Mouse (Mus musculus) embryonic facial prominence, embryonic 11.5 days (tissue): ENCODE data around the gene Msl3. TPM values are rescaled to one million over a fixed set of nuclear protein-coding genes. Genes with fewer than 3 reads are reported as not detected.
"Not testable (repeated sequence)": the region's sequence is repeated elsewhere in the genome, so short reads cannot be mapped to it uniquely, and the experiment has no call there.

Experiments
- ATAC-seq: fragments of 200-750 bp; cut with Nextera tagmentation; replicated peaks from 2 replicates; pipeline ENCODE4 v1.8.0; 2017; ENCODE audit warnings: low read depth; ENCODE audit not compliant: insufficient number of reproducible peaks, low FRiP score, low TSS enrichment
- DNase-seq: peaks from one replicate; pipeline ENCODE4 v3.0.0-alpha.2; 2015; ENCODE audit warnings: low spot score
- H3K27ac ChIP-seq: fragments of 300-500 bp; sonication (generic); replicated peaks from 2 replicates; pipeline ENCODE4 v1.5.1; 2014; ENCODE audit warnings: mild to moderate bottlenecking, low read depth, low read length, control low read depth
- H3K27me3 ChIP-seq: fragments of 300-500 bp; sonication (generic); 2 replicates; pipeline ENCODE4 v1.6.1; 2014; ENCODE audit warnings: mild to moderate bottlenecking, low read length, moderate library complexity, mixed read lengths; ENCODE audit not compliant: control insufficient read depth, insufficient read depth
- H3K36me3 ChIP-seq: fragments of 300-500 bp; sonication (generic); replicated peaks from 2 replicates; pipeline ENCODE4 v1.6.1; 2014; ENCODE audit warnings: low read depth, mild to moderate bottlenecking, low read length, moderate library complexity, mixed read lengths; ENCODE audit not compliant: control insufficient read depth, insufficient read depth
- H3K4me1 ChIP-seq: fragments of 300-500 bp; sonication (generic); 2 replicates; pipeline ENCODE4 v1.6.1; 2014; ENCODE audit warnings: low read length, mixed read lengths; ENCODE audit not compliant: control insufficient read depth, insufficient read depth
- H3K4me2 ChIP-seq: fragments of 300-500 bp; sonication (generic); 2 replicates; pipeline ENCODE4 v1.6.1; 2014; ENCODE audit warnings: low read depth, mild to moderate bottlenecking, control low read depth, low read length, moderate library complexity
- H3K4me3 ChIP-seq: fragments of 300-500 bp; sonication (generic); 2 replicates; pipeline ENCODE4 v1.5.1; 2014; ENCODE audit warnings: low read depth, low read length, control low read depth
- H3K9ac ChIP-seq: fragments of 300-500 bp; sonication (generic); replicated peaks from 2 replicates; pipeline ENCODE4 v1.6.1; 2014; ENCODE audit warnings: mild to moderate bottlenecking, control low read depth, low read length
- H3K9me3 ChIP-seq: fragments of 300-500 bp; sonication (generic); replicated peaks from 2 replicates; pipeline ENCODE4 v1.6.1; 2016; ENCODE audit warnings: mild to moderate bottlenecking, low read length, inconsistent platforms, mixed read lengths; ENCODE audit not compliant: control insufficient read depth
- WGBS: fragments of 180-500 bp; shearing (Covaris S2); extraction: QIAGEN DNeasy Blood & Tissue Kit; methylation state at CpG from one replicate; pipeline ENCODE4 v1.1.7; 2014; 5-methylcytosine and 5-hydroxymethylcytosine counted together
- polyA plus RNA-seq: library from polyadenylated mRNA; unstranded; fragments of >200 nt; fragmentation: Nextera tagmentation; extraction: Ambion mirVana; gene quantifications from 2 replicates; pipeline ENCODE4 v1.2.1, GENCODE M21; 2014

Gene Msl3
- polyA plus RNA-seq, 1 experiment from 2014 or later = 45.1 TPM

GRCm38 (mm10) chrX:168659803-168660202 lies 13.9 kb downstream of the Msl3 start:
- not testable (repeated sequence) for H3K9me3 ChIP-seq, H3K4me1 ChIP-seq, H3K9ac ChIP-seq, H3K27me3 ChIP-seq, H3K4me3 ChIP-seq, H3K36me3 ChIP-seq, H3K4me2 ChIP-seq, ATAC-seq, H3K27ac ChIP-seq
- 66% methylated on average over 4 of the region's 4 CpGs for WGBS
- DNase-seq = peak; percentile 69

GRCm38 (mm10) chrX:168659275-168659674 lies 14.4 kb downstream of the Msl3 start:
- Histone ChIP-seq H3K4me1 (no peaks in the 10 kb centered on the region), H3K9ac (no peak overlapping the region), H3K4me3 (no peak overlapping the region), H3K4me2 (no peak overlapping the region), H3K36me3 (no peaks in the 10 kb centered on the region), H3K27me3 (no peaks in the 10 kb centered on the region), H3K9me3 (no peaks in the 10 kb centered on the region), H3K27ac (no peak overlapping the region)
- WGBS = 88% methylated on average over 3 of the region's 3 CpGs
- no peak for ATAC-seq
- DNase-seq = no peak

GRCm38 (mm10) chrX:168657795-168658194 lies 15.9 kb downstream of the Msl3 start:
- H3K4me2 ChIP-seq = no peak overlapping the region
- H3K4me1 ChIP-seq = no peaks in the 10 kb centered on the region
- ATAC-seq (no peak), DNase-seq (no peak)
- H3K9ac ChIP-seq = no peak overlapping the region
- H3K27me3 ChIP-seq = no peaks in the 10 kb centered on the region
- no peaks in the 10 kb centered on the region for H3K36me3 ChIP-seq
- 88% methylated on average over 1 of the region's 1 CpGs for WGBS
- H3K9me3 ChIP-seq = no peaks in the 10 kb centered on the region
- no peak overlapping the region for H3K4me3 ChIP-seq
- H3K27ac ChIP-seq = no peak overlapping the region

- Histone ChIP-seq H3K27me3 (0 out of 2 replicates have a peak, but pooled peaks cover 3% of the 10 kb centered on the region), H3K9me3 (no peaks in the 10 kb centered on the region), H3K4me2 (no peak overlapping the region), H3K4me1 (no peaks in the 10 kb centered on the region), H3K27ac (no peak overlapping the region), H3K9ac (no peak overlapping the region), H3K36me3 (no peaks in the 10 kb centered on the region), H3K4me3 (no peak overlapping the region)
- ATAC-seq (no peak), DNase-seq (no peak)
- WGBS = 75% methylated on average over 2 of the region's 2 CpGs
These were observed 24.4 kb downstream of the Msl3 start for GRCm38 (mm10) chrX:168649336-168649735.

GRCm38 (mm10) chrX:168647746-168648145 lies 26.0 kb downstream of the Msl3 start:
- Histone ChIP-seq H3K4me1 (no peaks in the 10 kb centered on the region), H3K27ac (no peak overlapping the region), H3K4me3 (no peak overlapping the region), H3K36me3 (no peaks in the 10 kb centered on the region), H3K9ac (no peak overlapping the region), H3K27me3 (0 out of 2 replicates have a peak, but pooled peaks cover 3% of the 10 kb centered on the region), H3K9me3 (no peaks in the 10 kb centered on the region), H3K4me2 (no peak overlapping the region)
- 80% methylated on average over 3 of the region's 3 CpGs for WGBS
- DNase-seq (no peak), ATAC-seq (no peak)

- no peak overlapping the region for H3K9ac ChIP-seq
- WGBS = 75% methylated on average over 1 of the region's 1 CpGs
- H3K36me3 ChIP-seq = no peaks in the 10 kb centered on the region
- ATAC-seq (no peak), DNase-seq (no peak)
- no peaks in the 10 kb centered on the region for H3K9me3 ChIP-seq
- H3K4me3 ChIP-seq = no peak overlapping the region
- no peak overlapping the region for H3K4me2 ChIP-seq
- 0 out of 2 replicates have a peak, but pooled peaks cover 3% of the 10 kb centered on the region for H3K27me3 ChIP-seq
- no peaks in the 10 kb centered on the region for H3K4me1 ChIP-seq
- H3K27ac ChIP-seq = no peak overlapping the region
These were observed 30.2 kb downstream of the Msl3 start for GRCm38 (mm10) chrX:168643451-168643850.

GRCm38 (mm10) chrX:168639556-168640356 lies 33.9 kb downstream of the Msl3 start:
- H3K27me3 ChIP-seq = 0 out of 2 replicates have a peak, but pooled peaks cover under 1% of the 10 kb centered on the region

More at GRCm38 (mm10) chrX:168639556-168640356, 33.9 kb downstream of the Msl3 start:
- no peak overlapping the region; the same call in 1 of the 2 replicates for H3K4me2 ChIP-seq
- H3K9me3 ChIP-seq = no peaks in the 10 kb centered on the region
- H3K4me1 ChIP-seq = no peaks in the 10 kb centered on the region
- 22% methylated on average over 11 of the region's 11 CpGs for WGBS
- ATAC-seq = no peak
- no peak overlapping the region for H3K27ac ChIP-seq
- H3K9ac ChIP-seq = no peak overlapping the region
- DNase-seq = peak; percentile 63
- no peaks in the 10 kb centered on the region for H3K36me3 ChIP-seq
- peak overlapping the region; percentile 19 for H3K4me3 ChIP-seq
